Mouse (Mus musculus): ENCODE results near the gene 4933428G20Rik. TPM values are rescaled to one million over a fixed set of nuclear protein-coding genes. Genes with fewer than 3 reads are reported as not detected.
A peak's percentile ranks its signal among the peaks of the same experiment; 100 is the strongest.

Gene 4933428G20Rik
- polyA plus RNA-seq, 1 experiment from 2014 or later: 1.4 TPM

GRCm38 (mm10) chr11:97539622-97540021, 39.5 kb upstream of the 4933428G20Rik start:
- WGBS (ENCODE audit: insufficient replicate concordance): 41% methylated on average over 5 of the region's 5 CpGs
- no peak overlapping the region for H3K4me2 ChIP-seq
- no peak for ATAC-seq
- H3K4me1 ChIP-seq: peaks cover 14% of the 10 kb centered on the region
- H3K9ac ChIP-seq: no peak overlapping the region
- no peak overlapping the region for H3K27ac ChIP-seq
- H3K27me3 ChIP-seq (replicated peaks): peaks cover 96% of the 10 kb centered on the region
- no peaks in the 10 kb centered on the region for H3K9me3 ChIP-seq (replicated peaks)
- no peak overlapping the region for H3K4me3 ChIP-seq
- H3K36me3 ChIP-seq: no peaks in the 10 kb centered on the region

GRCm38 (mm10) chr11:97537580-97538089, 37.5 kb upstream of the 4933428G20Rik start:
- no peak overlapping the region for H3K9ac ChIP-seq
- no peak overlapping the region for H3K4me2 ChIP-seq
- no peaks in the 10 kb centered on the region for H3K36me3 ChIP-seq

GRCm38 (mm10) chr11:97536835-97537579, 36.9 kb upstream of the 4933428G20Rik start:
- H3K4me3 ChIP-seq: peak overlapping the region; percentile 26
- peaks cover 33% of the 10 kb centered on the region for H3K4me1 ChIP-seq
- H3K27me3 ChIP-seq (replicated peaks): peaks cover 96% of the 10 kb centered on the region
- WGBS (ENCODE audit: insufficient replicate concordance): under 1% methylated on average over 36 of the region's 36 CpGs
- H3K9ac ChIP-seq: no peak overlapping the region
- no peak for ATAC-seq
- no peaks in the 10 kb centered on the region for H3K36me3 ChIP-seq
- H3K27ac ChIP-seq: no peak overlapping the region
- peak overlapping the region; percentile 52 for H3K4me2 ChIP-seq
- no peaks in the 10 kb centered on the region for H3K9me3 ChIP-seq (replicated peaks)

More at GRCm38 (mm10) chr11:97537580-97538089, 37.5 kb upstream of the 4933428G20Rik start:
- Histone ChIP-seq H3K4me1 (peaks cover 27% of the 10 kb centered on the region), H3K4me3 (no peak overlapping the region), H3K9me3 (replicated peaks) (no peaks in the 10 kb centered on the region), H3K27ac (no peak overlapping the region), H3K27me3 (replicated peaks) (peaks cover 96% of the 10 kb centered on the region)
- 27% methylated on average over 12 of the region's 12 CpGs for WGBS (ENCODE audit: insufficient replicate concordance)
- ATAC-seq: no peak

- Histone ChIP-seq H3K27ac (no peak overlapping the region), H3K4me2 (peak overlapping the region; percentile 52), H3K4me3 (peak overlapping the region; percentile 26; the same call in 1 of the 2 replicates), H3K27me3 (replicated peaks) (peaks cover 98% of the 10 kb centered on the region), H3K9ac (no peak overlapping the region), H3K9me3 (replicated peaks) (no peaks in the 10 kb centered on the region), H3K4me1 (peaks cover 40% of the 10 kb centered on the region), H3K36me3 (no peaks in the 10 kb centered on the region)
- 12% methylated on average over 35 of the region's 35 CpGs for WGBS (ENCODE audit: insufficient replicate concordance)
- no peak for ATAC-seq
Observed at GRCm38 (mm10) chr11:97536083-97536747, 36.1 kb upstream of the 4933428G20Rik start.

GRCm38 (mm10) chr11:97535660-97536059, 35.5 kb upstream of the 4933428G20Rik start:
- Histone ChIP-seq H3K27me3 (replicated peaks) (peaks cover 98% of the 10 kb centered on the region), H3K4me3 (no peak overlapping the region), H3K9me3 (replicated peaks) (no peaks in the 10 kb centered on the region), H3K9ac (no peak overlapping the region), H3K27ac (no peak overlapping the region), H3K4me1 (peaks cover 40% of the 10 kb centered on the region), H3K36me3 (no peaks in the 10 kb centered on the region), H3K4me2 (no peak overlapping the region)
- WGBS (ENCODE audit: insufficient replicate concordance): 38% methylated on average over 5 of the region's 5 CpGs
- no peak for ATAC-seq

- Histone ChIP-seq H3K27ac (no peak overlapping the region), H3K4me2 (peak overlapping the region; percentile 42; the same call in 1 of the 2 replicates), H3K36me3 (no peaks in the 10 kb centered on the region), H3K9ac (no peak overlapping the region), H3K9me3 (replicated peaks) (no peaks in the 10 kb centered on the region), H3K4me1 (peaks cover 40% of the 10 kb centered on the region), H3K4me3 (no peak overlapping the region), H3K27me3 (replicated peaks) (peaks cover 99% of the 10 kb centered on the region)
- no peak for ATAC-seq
- 21% methylated on average over 5 of the region's 5 CpGs for WGBS (ENCODE audit: insufficient replicate concordance)
Observed at GRCm38 (mm10) chr11:97535308-97535630, 35.1 kb upstream of the 4933428G20Rik start.

GRCm38 (mm10) chr11:97534442-97535307, 34.5 kb upstream of the 4933428G20Rik start:
- no peak for ATAC-seq
- Histone ChIP-seq H3K4me1 (peaks cover 40% of the 10 kb centered on the region), H3K27me3 (replicated peaks) (peaks cover 99% of the 10 kb centered on the region), H3K27ac (no peak overlapping the region), H3K4me2 (peak overlapping the region; percentile 42), H3K9me3 (replicated peaks) (no peaks in the 10 kb centered on the region), H3K36me3 (no peaks in the 10 kb centered on the region), H3K4me3 (peak overlapping the region; percentile 30), H3K9ac (no peak overlapping the region)
- WGBS (ENCODE audit: insufficient replicate concordance): 1% methylated on average over 95 of the region's 95 CpGs

GRCm38 (mm10) chr11:97533653-97534052, 33.5 kb upstream of the 4933428G20Rik start:
- no peak overlapping the region for H3K4me2 ChIP-seq
- 11% methylated on average over 7 of the region's 7 CpGs for WGBS (ENCODE audit: insufficient replicate concordance)
- no peaks in the 10 kb centered on the region for H3K36me3 ChIP-seq
- H3K27ac ChIP-seq: no peak overlapping the region
- peaks cover 99% of the 10 kb centered on the region for H3K27me3 ChIP-seq (replicated peaks)
- no peak for ATAC-seq
- peaks cover 40% of the 10 kb centered on the region for H3K4me1 ChIP-seq
- H3K9me3 ChIP-seq (replicated peaks): no peaks in the 10 kb centered on the region
- no peak overlapping the region for H3K4me3 ChIP-seq
- H3K9ac ChIP-seq: no peak overlapping the region

- peaks cover 99% of the 10 kb centered on the region for H3K27me3 ChIP-seq (replicated peaks)
- 3% methylated on average over 20 of the region's 20 CpGs for WGBS (ENCODE audit: insufficient replicate concordance)
- ATAC-seq: peak; percentile 40
- H3K36me3 ChIP-seq: no peaks in the 10 kb centered on the region
- no peak overlapping the region for H3K9ac ChIP-seq
- H3K4me2 ChIP-seq: peak overlapping the region; percentile 88
- H3K4me1 ChIP-seq: peaks cover 40% of the 10 kb centered on the region
- H3K27ac ChIP-seq: no peak overlapping the region
- no peaks in the 10 kb centered on the region for H3K9me3 ChIP-seq (replicated peaks)
- H3K4me3 ChIP-seq: peak overlapping the region; percentile 33
Observed at GRCm38 (mm10) chr11:97532950-97533582, 32.9 kb upstream of the 4933428G20Rik start.

GRCm38 (mm10) chr11:97532354-97532753, 32.2 kb upstream of the 4933428G20Rik start:
- no peak for ATAC-seq
- Histone ChIP-seq H3K9ac (no peak overlapping the region), H3K4me3 (peak overlapping the region; percentile 60)

More at GRCm38 (mm10) chr11:97532354-97532753, 32.2 kb upstream of the 4933428G20Rik start:
- Histone ChIP-seq H3K4me2 (peak overlapping the region; percentile 88), H3K9me3 (replicated peaks) (no peaks in the 10 kb centered on the region), H3K36me3 (no peaks in the 10 kb centered on the region), H3K4me1 (peaks cover 40% of the 10 kb centered on the region), H3K27me3 (replicated peaks) (peaks cover 94% of the 10 kb centered on the region), H3K27ac (no peak overlapping the region)
- WGBS (ENCODE audit: insufficient replicate concordance): 13% methylated on average over 8 of the region's 8 CpGs

All from liver, embryonic 12.5 days (tissue).